Mouse (Mus musculus): Measurements from ENCODE around the gene Pfkfb4. TPM values are rescaled to one million over a fixed set of nuclear protein-coding genes. Genes with fewer than 3 reads are reported as not detected.
A peak's percentile ranks its signal among the peaks of the same experiment; 100 is the strongest.

The Pfkfb4 gene
- total RNA-seq, 1 experiment from 2014 or later, result 70.1 TPM

- ATAC-seq (replicated peaks; ENCODE audit: insufficient number of reproducible peaks, low FRiP score, low TSS enrichment, poor library complexity, severe bottlenecking), result no peak
Measured at GRCm38 (mm10) chr9:109027521-109027920, 35.9 kb downstream of the Pfkfb4 start.

- ATAC-seq (replicated peaks; ENCODE audit: insufficient number of reproducible peaks, low FRiP score, low TSS enrichment, poor library complexity, severe bottlenecking), result no peak
Measured at GRCm38 (mm10) chr9:109028421-109028820, 36.8 kb downstream of the Pfkfb4 start.

DNA sequence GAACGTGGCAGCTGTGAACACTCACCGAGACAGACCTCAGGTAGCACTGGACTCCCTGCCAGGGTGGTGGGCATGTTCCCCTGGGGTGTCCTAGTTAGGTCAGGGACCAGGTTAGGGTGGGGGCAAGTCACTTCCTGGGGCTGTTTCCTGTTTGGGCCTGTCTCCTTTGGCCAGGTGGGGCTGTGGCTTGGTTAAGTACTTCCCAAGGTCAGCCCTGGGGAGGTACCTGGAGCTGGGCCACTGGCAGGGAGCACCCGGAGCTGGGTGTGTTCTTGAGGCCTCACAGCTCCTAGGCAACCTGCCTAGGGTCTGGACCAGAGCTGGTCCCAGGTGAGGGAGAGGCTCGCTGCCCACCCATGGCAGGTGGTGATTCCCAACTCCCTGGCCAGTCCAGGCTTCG, 37.3 kb downstream of the Pfkfb4 start:
- ATAC-seq (replicated peaks; ENCODE audit: insufficient number of reproducible peaks, low FRiP score, low TSS enrichment, poor library complexity, severe bottlenecking), result no peak

GRCm38 (mm10) chr9:109030312-109030711, 38.7 kb downstream of the Pfkfb4 start:
- ATAC-seq (replicated peaks; ENCODE audit: insufficient number of reproducible peaks, low FRiP score, low TSS enrichment, poor library complexity, severe bottlenecking), result no peak

DNA sequence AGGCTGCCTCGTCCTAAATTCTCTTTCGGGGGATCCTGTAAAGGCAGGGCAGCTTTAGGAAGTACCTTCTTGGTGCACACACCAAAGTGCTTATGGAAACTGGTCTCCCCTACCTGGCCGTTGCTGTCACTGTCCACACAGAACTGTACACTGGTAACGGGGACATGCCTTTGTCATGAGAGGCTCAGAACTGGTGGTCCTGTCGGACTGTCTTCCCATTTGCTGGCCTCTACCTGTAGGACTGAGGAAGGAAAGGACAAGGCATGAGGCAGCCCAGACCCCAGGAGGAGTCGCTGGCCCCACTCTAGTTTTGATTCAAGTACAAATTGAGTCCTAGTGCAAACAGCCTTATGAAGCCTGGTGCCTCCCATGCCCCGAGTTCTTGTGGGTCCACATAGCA, 39.4 kb downstream of the Pfkfb4 start:
- no peak for ATAC-seq (replicated peaks; ENCODE audit: insufficient number of reproducible peaks, low FRiP score, low TSS enrichment, poor library complexity, severe bottlenecking)

- ATAC-seq (replicated peaks; ENCODE audit: insufficient number of reproducible peaks, low FRiP score, low TSS enrichment, poor library complexity, severe bottlenecking), result no peak
Measured at GRCm38 (mm10) chr9:109031686-109032085, 40.1 kb downstream of the Pfkfb4 start.

- peak; percentile 55 for ATAC-seq (replicated peaks; ENCODE audit: insufficient number of reproducible peaks, low FRiP score, low TSS enrichment, poor library complexity, severe bottlenecking)
Measured at GRCm38 (mm10) chr9:109032435-109032834, 40.9 kb downstream of the Pfkfb4 start.

- ATAC-seq (replicated peaks; ENCODE audit: insufficient number of reproducible peaks, low FRiP score, low TSS enrichment, poor library complexity, severe bottlenecking), result peak; percentile 92
Measured at GRCm38 (mm10) chr9:109038086-109038895, 46.7 kb downstream of the Pfkfb4 start, which contains the start of gene Shisa5. Gene Shisa5, plus strand, starts transcription at chr9:109038565.

- ATAC-seq (replicated peaks; ENCODE audit: insufficient number of reproducible peaks, low FRiP score, low TSS enrichment, poor library complexity, severe bottlenecking), result peak; percentile 56
Measured at GRCm38 (mm10) chr9:109038901-109039364, 47.4 kb downstream of the Pfkfb4 start.

DNA sequence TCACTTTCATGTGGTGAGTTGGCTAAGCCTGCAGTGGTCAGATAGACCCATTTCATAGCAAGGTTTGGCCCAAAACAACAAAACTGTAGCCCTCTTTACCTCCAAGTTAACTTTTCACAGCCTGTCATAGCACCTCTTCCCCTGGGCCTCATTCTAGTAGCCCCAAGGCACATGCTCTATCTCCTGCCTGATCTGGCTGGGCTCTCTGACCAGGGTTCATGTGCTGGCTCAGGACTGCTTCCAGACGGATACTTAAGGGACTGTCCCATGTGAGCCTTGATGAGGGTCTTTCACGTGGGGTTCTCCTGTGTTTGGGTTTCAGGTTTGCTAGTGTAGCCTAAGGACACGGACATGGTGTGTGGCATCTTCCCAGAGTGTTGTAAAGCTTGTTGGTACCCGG, 48.1 kb downstream of the Pfkfb4 start:
- ATAC-seq (replicated peaks; ENCODE audit: insufficient number of reproducible peaks, low FRiP score, low TSS enrichment, poor library complexity, severe bottlenecking), result no peak

DNA sequence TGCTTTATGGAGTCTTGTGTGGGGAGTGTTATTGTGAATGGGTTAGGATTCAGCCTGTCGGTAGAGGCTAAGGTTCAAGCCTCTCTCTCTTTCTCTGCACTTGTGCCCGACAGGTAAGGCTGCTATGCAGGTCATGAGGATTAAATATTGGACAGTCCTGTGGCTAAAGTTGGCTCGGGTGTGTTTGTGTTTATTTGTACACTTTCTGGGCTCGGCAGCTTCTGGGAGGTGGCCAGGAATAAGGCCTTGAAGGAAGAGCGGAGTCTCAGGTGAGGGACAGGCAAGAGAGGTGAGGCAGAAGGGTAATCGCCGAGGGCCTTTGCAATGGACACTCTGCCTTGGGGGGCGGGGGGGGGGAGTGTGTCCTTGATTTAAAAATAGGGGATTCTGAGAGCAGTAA, 48.6 kb downstream of the Pfkfb4 start:
- ATAC-seq (replicated peaks; ENCODE audit: insufficient number of reproducible peaks, low FRiP score, low TSS enrichment, poor library complexity, severe bottlenecking), result no peak

DNA sequence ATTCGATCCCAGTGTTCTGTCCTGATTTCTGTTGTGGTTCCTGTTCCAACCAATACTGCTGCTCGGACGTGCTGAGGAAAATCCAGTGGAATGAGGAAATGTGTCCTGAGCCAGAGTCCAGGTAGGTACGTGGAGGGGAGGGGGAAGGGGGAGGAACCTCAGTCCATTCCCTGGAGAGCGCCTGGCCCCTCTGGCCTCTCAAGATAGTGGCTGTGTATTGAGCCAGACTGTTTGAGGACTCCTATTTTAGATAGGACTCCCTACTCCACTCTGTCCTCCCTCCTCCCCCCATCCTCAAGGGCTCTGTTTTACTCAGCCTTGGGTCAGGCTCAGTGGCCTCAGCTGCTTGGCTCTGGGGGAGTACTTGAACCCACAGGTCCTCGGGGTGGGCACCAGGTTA, 49.3 kb downstream of the Pfkfb4 start:
- ATAC-seq (replicated peaks; ENCODE audit: insufficient number of reproducible peaks, low FRiP score, low TSS enrichment, poor library complexity, severe bottlenecking), result no peak

DNA sequence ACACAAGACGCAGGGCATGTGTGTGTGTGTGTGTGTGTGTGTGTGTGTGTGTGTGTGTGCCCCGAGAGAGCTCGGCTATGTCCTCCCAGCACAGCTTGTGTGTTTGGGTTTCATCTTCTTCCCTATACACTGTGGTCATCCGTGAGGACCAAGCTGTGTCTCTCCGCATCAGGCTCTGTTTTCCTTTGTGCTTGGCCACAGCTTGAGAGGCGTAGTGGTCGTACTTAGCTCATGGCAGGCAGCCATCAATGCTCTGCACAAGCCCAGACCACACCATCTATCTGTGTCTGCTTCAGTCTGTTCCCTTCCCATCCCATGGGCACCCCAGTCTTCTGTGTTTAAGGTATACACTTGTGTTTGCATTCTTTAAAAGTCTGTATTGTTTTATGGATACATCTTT, 49.8 kb downstream of the Pfkfb4 start:
- no peak for ATAC-seq (replicated peaks; ENCODE audit: insufficient number of reproducible peaks, low FRiP score, low TSS enrichment, poor library complexity, severe bottlenecking)

DNA sequence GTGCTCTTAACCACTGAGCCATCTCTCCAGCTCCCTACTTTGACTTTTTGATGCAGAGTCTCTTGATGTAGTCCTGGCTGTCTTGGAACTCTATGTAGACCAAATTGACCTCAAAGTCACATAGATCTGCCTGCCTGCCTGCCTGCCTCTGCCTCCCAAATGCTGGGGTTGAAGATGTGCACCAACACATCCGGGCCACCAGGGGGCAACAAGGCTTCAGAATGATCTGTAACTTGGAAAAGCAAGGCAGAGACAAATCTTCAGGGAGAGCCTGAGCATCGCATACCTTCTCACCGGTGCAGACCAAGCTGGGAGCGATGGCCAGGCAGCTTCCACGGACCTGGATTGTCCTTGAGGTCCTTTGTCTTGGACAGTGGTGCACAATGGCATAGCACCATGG, 54.7 kb downstream of the Pfkfb4 start:
- peak; percentile 90 for ATAC-seq (replicated peaks; ENCODE audit: insufficient number of reproducible peaks, low FRiP score, low TSS enrichment, poor library complexity, severe bottlenecking)

DNA sequence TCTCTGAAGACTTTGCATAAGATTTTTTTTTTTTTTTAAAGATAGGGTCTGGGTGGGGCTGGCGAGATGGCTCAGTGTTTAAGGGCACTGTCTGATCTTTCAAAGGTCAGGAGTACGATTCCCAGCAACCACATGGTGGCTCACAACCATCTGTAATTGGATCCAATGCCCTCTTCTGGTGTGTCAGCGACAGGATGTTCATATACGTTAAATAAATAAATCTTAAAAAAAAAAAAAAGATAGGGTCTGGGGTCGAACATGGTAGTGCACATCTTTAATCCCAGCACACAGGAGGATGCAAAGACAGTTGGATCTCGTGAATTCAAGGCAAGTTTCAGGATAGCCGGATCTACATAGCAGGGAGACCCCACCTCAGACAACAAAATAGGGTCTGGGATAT, 57.7 kb downstream of the Pfkfb4 start:
- ATAC-seq (replicated peaks; ENCODE audit: insufficient number of reproducible peaks, low FRiP score, low TSS enrichment, poor library complexity, severe bottlenecking), result no peak

- ATAC-seq (replicated peaks; ENCODE audit: insufficient number of reproducible peaks, low FRiP score, low TSS enrichment, poor library complexity, severe bottlenecking), result no peak
Measured at GRCm38 (mm10) chr9:109049996-109050673, 58.6 kb downstream of the Pfkfb4 start.

- no peak for ATAC-seq (replicated peaks; ENCODE audit: insufficient number of reproducible peaks, low FRiP score, low TSS enrichment, poor library complexity, severe bottlenecking)
Measured at GRCm38 (mm10) chr9:109050674-109050997, 59.1 kb downstream of the Pfkfb4 start.

DNA sequence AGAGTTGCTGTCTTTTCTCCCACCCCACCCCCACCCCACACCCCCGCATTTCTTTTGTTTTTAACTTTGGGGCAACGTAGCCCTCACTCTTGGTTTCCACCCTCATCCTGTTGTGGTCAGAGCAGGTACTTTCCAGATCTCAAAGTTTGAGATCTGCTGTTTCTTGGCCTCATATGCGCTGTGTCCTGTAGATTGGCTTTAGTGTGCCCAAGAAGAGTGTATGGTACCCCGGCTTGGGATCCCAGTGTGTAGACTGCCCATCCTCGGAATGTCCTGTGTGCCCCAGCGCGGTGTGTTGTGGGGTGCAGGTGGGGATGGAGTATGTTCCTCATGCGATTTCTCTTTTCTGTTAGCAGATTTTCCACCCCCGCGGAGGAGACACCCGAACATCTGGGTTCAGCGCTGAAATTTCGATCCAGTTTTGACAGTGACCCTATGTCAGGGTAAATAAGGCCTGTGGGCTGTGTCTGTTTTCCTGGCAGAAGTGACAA, 59.5 kb downstream of the Pfkfb4 start:
- ATAC-seq (replicated peaks; ENCODE audit: insufficient number of reproducible peaks, low FRiP score, low TSS enrichment, poor library complexity, severe bottlenecking), result no peak

DNA sequence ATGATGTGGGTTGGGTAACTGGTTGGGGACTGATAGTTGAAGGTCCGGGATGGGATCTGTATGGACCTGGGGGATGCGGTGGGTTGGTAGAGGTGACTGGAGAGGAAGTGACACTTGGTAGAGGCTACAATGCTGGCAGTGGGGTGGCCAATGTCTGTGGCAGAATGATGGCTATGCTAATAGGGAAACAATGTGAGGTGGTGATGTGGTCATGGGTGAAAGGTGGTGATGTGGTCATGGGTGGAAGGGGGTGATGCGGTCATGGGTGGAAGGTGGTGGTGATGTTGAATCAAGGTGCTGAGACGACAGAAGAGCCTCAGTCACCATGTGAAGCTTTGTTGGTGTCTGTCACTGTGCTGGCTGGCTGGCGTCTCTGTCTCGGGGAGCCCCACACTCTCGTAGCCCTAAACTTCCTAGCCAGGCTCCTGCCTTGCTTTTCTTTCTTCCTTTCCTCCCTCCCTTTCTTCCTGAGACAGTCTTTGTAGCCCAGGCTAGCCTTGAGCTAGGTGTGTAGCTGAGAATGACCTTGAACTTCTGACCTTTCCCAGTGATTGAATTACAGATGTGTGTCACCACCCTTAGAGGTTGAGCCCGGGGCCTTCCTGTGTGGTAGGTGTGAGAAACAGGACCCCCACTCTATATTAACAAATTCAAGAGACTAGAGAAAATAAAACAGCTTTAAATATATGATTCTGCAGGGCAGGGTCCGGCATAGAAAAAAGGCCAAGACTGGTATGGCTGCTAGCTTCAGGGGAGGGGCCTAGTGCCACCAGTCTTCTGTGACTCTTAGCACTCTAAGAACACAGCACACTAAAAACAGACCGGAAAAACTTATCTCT, 60.3 kb downstream of the Pfkfb4 start:
- ATAC-seq (replicated peaks; ENCODE audit: insufficient number of reproducible peaks, low FRiP score, low TSS enrichment, poor library complexity, severe bottlenecking), result peak; percentile 49

Data from monocyte, adult 5-6 weeks (primary cell).